Mouse (Mus musculus) heart, postnatal 36 days (tissue): ENCODE results near the gene Habp2. TPM values are rescaled to one million over a fixed set of nuclear protein-coding genes. Genes with fewer than 3 reads are reported as not detected.
A peak's percentile ranks its signal among the peaks of the same experiment; 100 is the strongest.
"Not testable (repeated sequence)": the region's sequence is repeated elsewhere in the genome, so short reads cannot be mapped to it uniquely, and the experiment has no call there.

ENCODE experiments used
- DNase-seq, 2 experiments: peaks; one replicate each; pipeline ENCODE4 v3.0.0; 2021 to 2022
- intact Hi-C: fragments of 180-260 bp; cut with DNase I; formaldehyde crosslinking; loops from one replicate; pipeline ENCODE4 v1.15.1; 2025
- total RNA-seq, 2 experiments: library from RNA; stranded (reverse); gene quantifications; 2 replicates each; pipeline ENCODE4 v1.2.3; 2021

Habp2 gene
- total RNA-seq, 2 experiments from 2014 or later = not detected

GRCm38 (mm10) chr19:56356480-56357373 is 69.8 kb downstream of the Habp2 start:
- peak; percentile 78 to 86 for DNase-seq
- intact Hi-C loops = loop anchor here (2.0 kb wide), 1 partner anchor 40 kb away; the partner anchor contains the start of gene Casp7

- intact Hi-C loops = loop anchor here (2.0 kb wide), 1 partner anchor 39 kb away; the partner anchor contains the start of gene Casp7
Observed at GRCm38 (mm10) chr19:56357374-56357708, 70.4 kb downstream of the Habp2 start.

DNA sequence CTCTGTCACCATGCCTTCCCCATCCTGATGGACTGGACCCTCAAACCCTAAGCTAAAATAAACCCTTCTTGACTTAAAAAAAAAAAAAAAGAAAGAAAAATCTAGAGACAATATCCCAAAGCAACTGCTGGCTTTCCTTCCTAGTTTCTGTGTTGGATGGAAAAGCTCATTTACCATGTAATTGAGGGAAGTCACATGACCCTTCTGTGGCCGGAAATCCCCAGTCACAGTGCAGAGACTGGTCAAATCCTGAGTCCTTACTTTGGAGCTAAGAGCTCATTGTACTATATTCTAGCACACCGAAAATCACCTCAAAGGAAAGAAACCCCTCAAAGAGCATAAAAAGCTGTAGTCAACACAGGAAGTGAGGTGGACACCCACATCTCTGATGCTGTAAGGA is 72.0 kb downstream of the Habp2 start:
- DNase-seq = no peak
- intact Hi-C loops = no loop called here

More at GRCm38 (mm10) chr19:56357374-56357708, 70.4 kb downstream of the Habp2 start:
- DNase-seq = not testable (repeated sequence)

- DNase-seq = no peak
- intact Hi-C loops = no loop called here
Observed at GRCm38 (mm10) chr19:56363721-56364460, 77.0 kb downstream of the Habp2 start.

DNA sequence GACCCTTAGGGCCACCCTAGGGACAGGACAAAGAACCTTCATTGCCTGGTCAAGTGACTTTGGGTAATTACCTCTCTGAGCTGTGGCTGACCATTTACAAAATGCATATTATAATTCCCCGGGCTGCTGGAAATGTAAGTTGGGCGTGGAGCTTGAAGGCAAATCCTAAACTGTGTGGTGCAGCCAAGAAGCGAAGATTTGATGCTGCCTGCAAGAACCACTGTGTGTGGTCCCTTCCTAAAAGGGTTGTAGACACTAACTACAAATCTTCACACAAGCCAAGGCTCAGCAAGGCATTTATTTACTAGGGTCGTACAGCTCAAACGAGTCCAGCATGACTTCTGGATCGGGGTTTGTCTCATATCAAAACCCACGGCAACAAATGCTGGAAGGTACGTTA is 77.6 kb downstream of the Habp2 start:
- intact Hi-C loops = no loop called here
- DNase-seq = no peak

DNA sequence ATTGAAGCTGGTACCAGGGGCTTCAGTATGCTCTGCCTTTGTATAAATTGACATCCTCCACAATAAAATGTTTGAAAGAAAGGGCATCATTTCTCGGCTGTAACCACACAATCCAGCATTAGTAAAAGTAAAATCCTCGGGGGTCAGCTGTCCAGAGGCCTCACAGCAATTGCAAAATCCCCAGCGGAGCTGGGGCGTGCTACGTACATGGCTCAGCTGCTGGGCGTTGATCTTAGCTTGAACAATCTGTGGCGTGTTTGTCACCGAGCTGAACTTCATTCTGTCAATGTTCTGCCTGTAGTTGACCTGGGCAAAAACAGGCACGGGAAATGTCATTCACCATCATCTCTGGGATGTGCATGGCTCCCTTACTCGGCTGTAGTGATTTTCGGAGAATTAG is 79.2 kb downstream of the Habp2 start:
- intact Hi-C loops = no loop called here
- DNase-seq = no peak

DNA sequence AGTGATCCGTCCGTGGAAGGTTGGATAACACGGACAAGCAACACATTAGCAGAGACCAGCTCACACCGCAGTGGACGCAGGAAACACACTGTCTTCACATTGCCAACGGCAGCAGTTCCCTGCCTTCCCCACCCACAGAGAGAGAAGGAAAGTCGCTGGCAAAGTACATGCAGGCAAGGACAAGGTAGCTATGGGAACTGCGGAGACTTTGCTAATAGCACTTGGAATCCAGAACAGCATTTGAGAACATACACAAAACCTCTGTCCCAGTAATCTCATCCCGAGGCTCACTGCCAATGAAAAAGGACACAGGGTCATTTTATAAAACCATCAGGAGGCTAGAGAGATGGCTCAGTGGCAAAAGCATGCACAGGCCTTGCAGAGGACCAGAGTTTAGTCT is 79.7 kb downstream of the Habp2 start:
- intact Hi-C loops = no loop called here
- no peak for DNase-seq

DNA sequence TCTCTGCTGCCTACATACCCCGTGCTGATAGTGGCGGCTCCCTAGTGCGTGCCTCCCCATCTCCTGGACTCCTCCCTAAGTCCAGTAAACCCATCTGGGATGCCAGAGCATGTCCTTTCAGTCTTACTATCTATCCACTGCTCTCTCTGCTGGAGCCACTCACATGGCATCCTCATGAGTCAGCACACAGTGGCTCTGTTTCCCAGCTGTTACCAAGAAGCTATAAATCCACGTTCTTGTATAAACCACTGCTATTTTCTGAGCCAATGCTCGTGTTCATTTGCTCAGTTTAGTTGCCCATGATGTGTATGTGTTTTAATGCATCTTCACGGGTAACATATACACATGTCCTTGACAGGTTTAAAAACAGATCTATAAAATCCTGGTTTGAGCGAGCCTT is 80.8 kb downstream of the Habp2 start:
- no peak for DNase-seq
- intact Hi-C loops = no loop called here

DNA sequence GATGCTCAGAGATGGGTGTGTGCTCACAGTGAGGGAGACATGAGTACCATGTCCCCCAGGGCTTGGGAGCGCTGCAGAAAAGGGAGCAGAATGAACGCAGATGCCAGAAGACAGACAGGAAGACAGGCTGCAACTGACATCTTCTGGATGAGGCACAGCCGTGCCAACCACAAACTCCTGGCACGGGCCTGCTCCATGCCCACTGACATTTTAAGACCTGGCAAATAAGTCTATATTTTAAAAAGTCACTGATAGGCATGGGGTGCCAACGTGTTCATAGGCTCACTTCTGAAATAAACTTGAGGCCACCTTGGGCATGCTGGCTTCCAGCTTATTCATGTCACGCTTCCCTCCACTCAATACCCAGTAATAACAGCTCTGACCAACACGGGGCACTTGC is 82.0 kb downstream of the Habp2 start:
- DNase-seq = no peak
- intact Hi-C loops = no loop called here

Other genes with a start within 250 kb of the Habp2 start
- gene Nrap, start 102.9 kb downstream of the Habp2 start, total RNA-seq = 100 to 1,000 TPM; 359 to 393 TPM
- 10 to 100 TPM in 1 of 2 experiments, 1 to 10 TPM in 1; 9.9 to 12.9 TPM for gene Casp7, start 110.0 kb downstream of the Habp2 start, total RNA-seq
- not detected for gene Plekhs1, start 174.5 kb downstream of the Habp2 start, total RNA-seq